Mouse (Mus musculus) embryonic facial prominence, embryonic 15.5 days (tissue): ENCODE measurements at regions not wholly inside any gene's neighbourhood (a gene's known extent, or its start where the extent isn't known, plus 50 kb on each side); places are given as distances from the start of the nearest gene placed in this dataset.

Experiments
- ATAC-seq: fragments of 200-750 bp; cut with Nextera tagmentation; 2 replicates; pipeline ENCODE4 v1.8.0; 2017; ENCODE audit warnings: low read depth, moderate TSS enrichment; ENCODE audit not compliant: insufficient number of reproducible peaks, low FRiP score, low TSS enrichment
- H3K27ac ChIP-seq: fragments of 300-500 bp; sonication (generic); replicated peaks from 2 replicates; pipeline ENCODE4 v1.5.1; 2015; ENCODE audit warnings: mild to moderate bottlenecking, inconsistent platforms
- H3K27me3 ChIP-seq: fragments of 300-500 bp; sonication (generic); 2 replicates; pipeline ENCODE4 v1.6.1; 2015; ENCODE audit warnings: inconsistent platforms
- H3K36me3 ChIP-seq: fragments of 300-500 bp; sonication (generic); 2 replicates; pipeline ENCODE4 v1.6.1; 2015; ENCODE audit warnings: mild to moderate bottlenecking, inconsistent platforms
- H3K4me1 ChIP-seq: fragments of 300-500 bp; sonication (generic); 2 replicates; pipeline ENCODE4 v1.6.1; 2015; ENCODE audit warnings: inconsistent platforms
- H3K4me2 ChIP-seq: fragments of 300-500 bp; sonication (generic); replicated peaks from 2 replicates; pipeline ENCODE4 v1.6.1; 2015; ENCODE audit warnings: mild to moderate bottlenecking, inconsistent platforms
- H3K4me3 ChIP-seq: fragments of 300-500 bp; sonication (generic); replicated peaks from 2 replicates; pipeline ENCODE4 v1.5.1; 2015; ENCODE audit warnings: mild to moderate bottlenecking, inconsistent platforms
- H3K9ac ChIP-seq: fragments of 300-500 bp; sonication (generic); 2 replicates; pipeline ENCODE4 v1.6.1; 2015; ENCODE audit warnings: inconsistent platforms
- H3K9me3 ChIP-seq: fragments of 300-500 bp; sonication (generic); replicated peaks from 2 replicates; pipeline ENCODE4 v1.6.1; 2016; ENCODE audit warnings: inconsistent platforms
- WGBS: fragments of 180-500 bp; shearing (Covaris S2); methylation state at CpG from one replicate; pipeline ENCODE4 v1.1.7; 2015; 5-methylcytosine and 5-hydroxymethylcytosine counted together

DNA sequence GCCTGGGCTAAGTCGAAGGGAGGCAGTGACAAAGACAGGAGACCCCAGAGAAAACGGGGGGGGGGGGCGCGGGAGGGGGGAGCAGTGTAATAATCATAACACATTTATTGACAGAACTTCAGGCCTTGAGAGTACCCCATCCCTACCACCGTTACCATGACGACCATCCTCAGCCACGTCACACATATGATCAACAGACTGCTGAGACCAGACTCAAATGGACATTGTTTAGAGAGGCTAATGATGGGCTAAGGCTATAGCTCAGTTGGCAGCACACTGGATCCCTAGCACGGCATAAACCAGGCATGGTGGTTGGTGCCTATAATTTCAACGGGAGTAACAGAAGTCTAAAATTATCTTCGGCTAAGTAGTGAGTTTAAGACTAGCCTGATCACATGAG is 565.8 kb upstream of the Adam5 start:
- Histone ChIP-seq H3K4me2 (no peak overlapping the region), H3K36me3 (no peaks in the 10 kb centered on the region), H3K27ac (no peak overlapping the region), H3K9ac (no peak overlapping the region), H3K27me3 (no peaks in the 10 kb centered on the region), H3K4me1 (peaks cover 17% of the 10 kb centered on the region), H3K4me3 (no peak overlapping the region), H3K9me3 (no peaks in the 10 kb centered on the region)
- no peak for ATAC-seq
- WGBS = 54% methylated on average over 9 of the region's 10 CpGs

DNA sequence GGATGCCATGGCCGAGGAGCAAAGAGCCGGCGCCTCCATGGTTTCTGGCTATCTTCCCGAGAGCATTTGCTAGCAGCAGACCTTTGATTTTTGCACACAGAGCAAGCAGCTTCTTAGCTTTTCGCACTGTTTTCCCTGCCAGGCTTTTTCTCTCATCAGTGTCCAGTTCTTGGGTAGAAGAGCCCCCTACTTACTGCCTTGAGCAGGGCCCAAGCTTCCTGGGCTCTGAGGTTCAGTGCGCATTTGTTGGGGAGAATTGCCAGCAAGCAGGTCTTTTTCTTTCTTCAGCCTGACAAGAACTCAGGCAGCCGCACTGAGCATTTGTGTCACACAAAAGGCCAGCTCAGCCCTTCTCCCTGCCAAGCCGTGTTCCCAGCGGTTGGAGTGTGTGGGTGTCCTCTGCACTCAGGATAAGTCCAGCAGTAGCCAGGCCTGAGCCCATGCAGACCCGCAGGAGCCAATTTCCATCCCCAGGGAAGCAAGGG is 565.2 kb upstream of the Adam5 start:
- no peak overlapping the region for H3K9ac ChIP-seq
- H3K36me3 ChIP-seq = no peaks in the 10 kb centered on the region
- ATAC-seq = no peak; the same call in 1 of the 2 replicates
- H3K4me1 ChIP-seq = peaks cover 17% of the 10 kb centered on the region
- H3K9me3 ChIP-seq = no peaks in the 10 kb centered on the region
- no peak overlapping the region; the same call in 1 of the 2 replicates for H3K27ac ChIP-seq
- WGBS = 45% methylated on average over 10 of the region's 10 CpGs
- H3K4me3 ChIP-seq = no peak overlapping the region
- no peak overlapping the region for H3K4me2 ChIP-seq
- H3K27me3 ChIP-seq = no peaks in the 10 kb centered on the region

DNA sequence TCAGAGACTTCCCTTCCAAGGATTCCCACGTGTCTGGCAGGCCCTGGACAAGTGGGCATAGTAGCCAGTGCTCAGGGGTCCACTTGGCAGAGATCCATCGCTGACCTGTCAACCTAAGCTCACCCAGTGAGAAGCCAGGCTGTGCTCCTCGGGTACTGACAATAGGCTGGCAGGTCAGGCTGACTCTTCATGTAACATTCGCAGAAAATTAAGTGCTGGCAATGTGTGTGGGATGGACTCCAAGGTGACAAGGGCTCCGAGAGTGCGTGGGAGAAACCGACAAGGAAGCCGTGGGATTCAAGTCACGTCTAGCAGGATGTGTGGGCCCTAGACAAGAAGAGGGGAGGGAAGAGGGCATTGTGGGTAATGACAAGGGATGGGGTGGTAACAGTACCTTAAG is 564.6 kb upstream of the Adam5 start:
- ATAC-seq = no peak
- Histone ChIP-seq H3K27me3 (no peaks in the 10 kb centered on the region), H3K27ac (no peak overlapping the region), H3K36me3 (no peaks in the 10 kb centered on the region), H3K9ac (no peak overlapping the region), H3K9me3 (no peaks in the 10 kb centered on the region), H3K4me3 (no peak overlapping the region), H3K4me1 (peaks cover 17% of the 10 kb centered on the region), H3K4me2 (no peak overlapping the region)
- WGBS = 69% methylated on average over 9 of the region's 9 CpGs

- Histone ChIP-seq H3K4me3 (no peak overlapping the region), H3K4me1 (peaks cover 11% of the 10 kb centered on the region), H3K4me2 (no peak overlapping the region), H3K36me3 (no peaks in the 10 kb centered on the region), H3K27me3 (no peaks in the 10 kb centered on the region), H3K27ac (no peak overlapping the region), H3K9ac (no peak overlapping the region), H3K9me3 (no peaks in the 10 kb centered on the region)
- 78% methylated on average over 5 of the region's 5 CpGs for WGBS
- no peak for ATAC-seq
Observed at GRCm38 (mm10) chr8:25385186-25385585, 561.0 kb upstream of the Adam5 start.

DNA sequence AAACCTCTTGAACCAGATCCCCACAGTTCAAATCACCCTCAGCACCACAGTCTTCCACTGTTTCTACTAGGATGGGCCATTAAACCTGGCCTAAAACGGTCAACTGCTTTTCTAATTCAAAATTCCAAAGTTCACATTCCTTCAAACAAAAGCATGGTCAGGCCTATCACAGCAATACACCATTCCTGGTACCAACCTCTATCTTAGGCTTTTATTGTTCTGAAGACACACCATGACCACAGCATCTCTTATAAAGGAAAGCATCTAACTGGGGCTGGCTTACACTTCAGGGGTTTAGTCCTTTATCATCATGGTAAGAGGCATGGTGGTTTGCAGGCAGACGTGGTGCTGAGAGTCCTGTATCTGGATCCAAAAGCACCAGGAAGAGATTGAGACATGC is 560.4 kb upstream of the Adam5 start:
- WGBS = 82% methylated on average over 2 of the region's 2 CpGs
- no peak overlapping the region for H3K4me3 ChIP-seq

DNA sequence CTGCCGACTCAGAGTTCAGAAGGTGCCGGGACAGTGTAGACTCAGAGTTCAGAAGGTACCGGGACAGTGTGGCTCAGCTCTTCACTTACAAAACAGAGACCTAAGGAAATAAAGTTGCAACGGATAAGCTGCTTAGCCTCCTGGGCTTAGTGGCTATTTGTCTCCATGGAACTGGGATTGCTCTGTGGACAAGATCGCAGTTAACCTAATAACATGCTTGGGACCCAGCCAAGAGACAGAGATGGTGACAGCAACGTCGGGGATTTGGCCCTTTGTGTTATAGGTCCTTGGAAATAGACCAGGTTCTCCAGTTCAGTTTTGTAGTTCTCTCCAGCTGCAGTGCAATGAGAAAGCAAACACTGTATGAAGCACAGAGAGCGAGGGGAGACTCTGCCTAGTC is 549.1 kb upstream of the Adam5 start:
- H3K4me3 ChIP-seq = no peak overlapping the region
- ATAC-seq = no peak

More for the DNA sequence above, 560.4 kb upstream of the Adam5 start:
- Histone ChIP-seq H3K27ac (no peak overlapping the region), H3K9me3 (no peaks in the 10 kb centered on the region), H3K36me3 (no peaks in the 10 kb centered on the region), H3K4me1 (peaks cover 5% of the 10 kb centered on the region), H3K4me2 (no peak overlapping the region), H3K9ac (no peak overlapping the region), H3K27me3 (no peaks in the 10 kb centered on the region)
- no peak for ATAC-seq

DNA sequence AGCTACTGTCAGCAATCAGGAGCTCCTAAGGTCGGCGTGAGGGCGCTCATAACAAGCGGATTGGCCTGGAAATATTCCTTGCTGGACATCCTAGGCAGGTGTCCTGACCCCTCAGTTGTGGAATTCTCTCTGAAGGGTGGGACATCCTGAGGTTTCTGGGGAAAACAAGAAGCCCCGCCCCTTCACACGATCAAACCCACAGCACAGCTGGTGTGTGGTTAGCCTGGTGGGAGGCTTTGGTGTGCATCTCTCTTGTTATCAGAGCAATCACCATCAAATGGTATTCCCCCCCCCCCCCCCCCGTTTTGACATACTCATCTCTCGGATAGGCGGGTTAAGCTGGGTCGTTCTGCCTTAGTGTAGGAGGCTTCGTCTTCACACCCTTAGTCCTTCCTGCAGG is 546.8 kb upstream of the Adam5 start:
- no peak overlapping the region for H3K4me3 ChIP-seq
- H3K4me2 ChIP-seq = no peak overlapping the region
- H3K27me3 ChIP-seq = no peaks in the 10 kb centered on the region
- 62% methylated on average over 11 of the region's 11 CpGs for WGBS
- H3K4me1 ChIP-seq = peaks cover 44% of the 10 kb centered on the region
- H3K36me3 ChIP-seq = no peaks in the 10 kb centered on the region
- no peak overlapping the region for H3K9ac ChIP-seq
- no peak for ATAC-seq
- H3K9me3 ChIP-seq = no peaks in the 10 kb centered on the region
- no peak overlapping the region for H3K27ac ChIP-seq

More for the DNA sequence above, 549.1 kb upstream of the Adam5 start:
- H3K9me3 ChIP-seq = no peaks in the 10 kb centered on the region
- H3K27me3 ChIP-seq = no peaks in the 10 kb centered on the region
- H3K9ac ChIP-seq = no peak overlapping the region
- H3K4me1 ChIP-seq = peaks cover 26% of the 10 kb centered on the region
- WGBS = 53% methylated on average over 8 of the region's 8 CpGs
- H3K27ac ChIP-seq = no peak overlapping the region
- H3K4me2 ChIP-seq = no peak overlapping the region
- H3K36me3 ChIP-seq = no peaks in the 10 kb centered on the region

- H3K27ac ChIP-seq = peak overlapping the region; percentile 91
Observed at GRCm38 (mm10) chr8:25369331-25369730, 545.2 kb upstream of the Adam5 start.

DNA sequence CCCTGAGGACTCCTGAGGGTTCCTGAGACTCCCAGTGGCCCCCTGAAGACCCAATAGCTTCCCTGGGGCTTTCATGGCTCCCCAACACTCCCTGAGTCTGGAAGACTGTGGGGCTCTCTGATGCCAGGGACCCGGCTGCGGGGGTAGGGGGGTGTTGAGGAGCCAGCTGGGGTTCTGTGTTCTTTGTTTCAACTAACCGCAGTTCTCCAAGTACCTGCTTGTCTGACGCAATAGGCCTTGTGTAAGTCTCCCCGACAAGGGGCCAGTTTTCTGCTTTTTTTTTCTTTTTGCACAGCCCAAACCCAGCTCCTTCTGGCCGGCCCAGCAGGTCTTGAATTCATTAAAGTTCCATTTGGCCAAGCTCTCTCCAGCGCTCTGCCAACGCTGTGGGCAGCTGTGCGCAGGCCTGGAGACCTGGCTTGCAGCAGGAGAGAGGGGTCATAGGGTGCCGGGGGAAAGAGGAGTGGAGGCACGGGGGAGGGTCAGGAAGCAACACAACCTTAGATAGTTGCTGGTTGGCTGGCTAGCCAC is 544.5 kb upstream of the Adam5 start:
- 15% methylated on average over 11 of the region's 11 CpGs for whole genome bisulfite sequencing
- Histone ChIP-seq H3K4me2 (peak overlapping the region; percentile 32), H3K4me1 (peaks cover 47% of the 10 kb centered on the region), H3K9me3 (no peaks in the 10 kb centered on the region), H3K9ac (no peak overlapping the region), H3K4me3 (no peak overlapping the region), H3K36me3 (no peaks in the 10 kb centered on the region), H3K27me3 (no peaks in the 10 kb centered on the region), H3K27ac (peak overlapping the region; percentile 91)
- peak; percentile 66 for ATAC-seq

More at GRCm38 (mm10) chr8:25369331-25369730, 545.2 kb upstream of the Adam5 start:
- no peak overlapping the region for H3K4me3 ChIP-seq
- no peak overlapping the region for H3K9ac ChIP-seq
- WGBS = 82% methylated on average over 2 of the region's 2 CpGs
- H3K9me3 ChIP-seq = no peaks in the 10 kb centered on the region
- H3K36me3 ChIP-seq = no peaks in the 10 kb centered on the region
- H3K27me3 ChIP-seq = no peaks in the 10 kb centered on the region
- ATAC-seq = no peak
- H3K4me1 ChIP-seq = peaks cover 48% of the 10 kb centered on the region
- H3K4me2 ChIP-seq = no peak overlapping the region

GRCm38 (mm10) chr8:25367806-25368549 is 543.8 kb upstream of the Adam5 start:
- 29% methylated on average over 15 of the region's 15 CpGs for WGBS
- Histone ChIP-seq H3K4me3 (no peak overlapping the region), H3K27me3 (no peaks in the 10 kb centered on the region), H3K4me2 (peak overlapping the region; percentile 32; the same call in 1 of the 2 replicates), H3K9me3 (no peaks in the 10 kb centered on the region), H3K36me3 (no peaks in the 10 kb centered on the region), H3K4me1 (peaks cover 42% of the 10 kb centered on the region), H3K9ac (no peak overlapping the region), H3K27ac (peak overlapping the region; percentile 91)
- ATAC-seq = peak; percentile 64

- ATAC-seq = no peak
- no peak overlapping the region for H3K4me3 ChIP-seq
- H3K9ac ChIP-seq = no peak overlapping the region
- H3K27ac ChIP-seq = no peak overlapping the region
- H3K36me3 ChIP-seq = no peaks in the 10 kb centered on the region
- H3K4me1 ChIP-seq = peaks cover 38% of the 10 kb centered on the region
- no peaks in the 10 kb centered on the region for H3K9me3 ChIP-seq
- H3K4me2 ChIP-seq = no peak overlapping the region
- no peaks in the 10 kb centered on the region for H3K27me3 ChIP-seq
- 23% methylated on average over 3 of the region's 3 CpGs for WGBS
Observed at GRCm38 (mm10) chr8:25366181-25366580, 542.0 kb upstream of the Adam5 start.

GRCm38 (mm10) chr8:25362656-25363055 is 538.5 kb upstream of the Adam5 start:
- no peak overlapping the region for H3K9ac ChIP-seq
- no peak overlapping the region for H3K4me3 ChIP-seq
- H3K36me3 ChIP-seq = no peaks in the 10 kb centered on the region
- 54% methylated on average over 9 of the region's 9 CpGs for WGBS
- no peaks in the 10 kb centered on the region for H3K9me3 ChIP-seq
- no peaks in the 10 kb centered on the region for H3K27me3 ChIP-seq
- no peak overlapping the region for H3K4me2 ChIP-seq
- H3K27ac ChIP-seq = no peak overlapping the region
- peaks cover 16% of the 10 kb centered on the region for H3K4me1 ChIP-seq
- no peak for ATAC-seq
